Mouse (Mus musculus) CD4-positive, CD25-positive, alpha-beta regulatory T cell, adult 4 months (primary cell): Measurements from ENCODE around the gene Gm37419. TPM values are rescaled to one million over a fixed set of nuclear protein-coding genes. Genes with fewer than 3 reads are reported as not detected.

ENCODE experiments used
- ATAC-seq: one replicate; pipeline ENCODE4 v1.8.0; 2017
- polyA plus RNA-seq, 2 experiments: library from polyadenylated mRNA; unstranded; fragments of 100-300 nt; shearing (Covaris generic); gene quantifications; one replicate each; pipeline ENCODE4 v1.2.1; 2017

The Gm37419 gene
- not detected for polyA plus RNA-seq

DNA sequence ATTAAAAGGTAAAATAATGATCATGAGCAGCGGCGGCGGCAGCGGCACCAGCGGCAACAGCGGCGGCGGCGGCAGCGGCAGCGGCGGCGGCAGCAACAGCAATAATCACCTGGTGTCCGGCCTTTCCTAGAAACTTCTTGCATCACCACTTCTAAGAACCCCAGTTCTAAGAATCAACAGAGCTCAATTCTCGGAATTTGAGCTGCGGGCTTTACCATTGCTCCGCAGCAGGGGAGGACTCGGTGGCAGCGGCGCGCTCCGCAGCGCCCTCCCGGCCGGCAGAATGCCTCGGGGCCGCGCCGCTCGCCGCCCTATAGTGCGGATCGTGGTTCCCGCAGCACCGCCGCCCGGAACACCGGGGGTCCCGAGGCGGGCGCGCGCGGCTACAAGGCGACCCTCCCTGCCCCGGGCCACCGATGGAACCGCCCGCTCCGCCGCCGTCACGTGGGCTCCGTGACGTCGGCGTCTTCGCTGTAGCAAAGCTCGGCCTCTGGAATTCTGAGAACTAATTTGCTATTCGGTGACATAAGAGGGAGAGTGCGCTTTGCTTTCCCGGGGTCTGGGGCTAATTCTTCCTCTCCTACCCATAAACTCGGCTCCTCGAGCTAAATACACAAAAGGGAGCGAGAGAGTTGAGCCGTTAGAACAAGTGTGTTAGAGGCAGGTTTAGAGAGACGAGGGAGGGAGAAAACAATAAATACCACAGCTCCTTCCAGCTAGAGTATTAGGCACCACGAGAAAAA, at the start of gene Gm37419, which contains the start of gene Bcl6:
TSS of gene Gm37419 (plus strand) at position 17 of the 743 bp plus-strand sequence.
TSS of gene Bcl6 (minus strand) at position 387 of the 743 bp plus-strand sequence.
- peak; percentile 55 for ATAC-seq

- no peak for ATAC-seq
Observed at GRCm38 (mm10) chr16:23944801-23945200, 43.5 kb upstream of the Gm37419 start.

DNA sequence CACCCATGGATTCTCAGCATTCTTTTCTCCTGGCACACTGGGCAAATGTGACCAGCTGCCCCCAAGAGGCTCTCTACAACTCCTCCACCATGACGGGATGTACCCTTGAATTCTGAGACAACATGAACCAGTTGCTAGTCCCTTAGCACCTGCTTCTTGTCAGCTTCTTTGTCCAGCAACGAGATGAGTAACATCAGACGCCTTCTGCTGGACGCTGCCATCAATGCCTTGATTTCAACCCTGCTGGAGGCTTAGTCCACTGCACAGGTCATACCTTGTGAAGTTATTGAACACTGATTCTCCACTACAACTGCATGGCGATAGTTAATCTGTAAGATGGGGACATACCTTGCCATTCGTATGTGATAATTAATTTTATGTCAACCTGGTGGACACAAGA, 40.6 kb upstream of the Gm37419 start:
- no peak for ATAC-seq

DNA sequence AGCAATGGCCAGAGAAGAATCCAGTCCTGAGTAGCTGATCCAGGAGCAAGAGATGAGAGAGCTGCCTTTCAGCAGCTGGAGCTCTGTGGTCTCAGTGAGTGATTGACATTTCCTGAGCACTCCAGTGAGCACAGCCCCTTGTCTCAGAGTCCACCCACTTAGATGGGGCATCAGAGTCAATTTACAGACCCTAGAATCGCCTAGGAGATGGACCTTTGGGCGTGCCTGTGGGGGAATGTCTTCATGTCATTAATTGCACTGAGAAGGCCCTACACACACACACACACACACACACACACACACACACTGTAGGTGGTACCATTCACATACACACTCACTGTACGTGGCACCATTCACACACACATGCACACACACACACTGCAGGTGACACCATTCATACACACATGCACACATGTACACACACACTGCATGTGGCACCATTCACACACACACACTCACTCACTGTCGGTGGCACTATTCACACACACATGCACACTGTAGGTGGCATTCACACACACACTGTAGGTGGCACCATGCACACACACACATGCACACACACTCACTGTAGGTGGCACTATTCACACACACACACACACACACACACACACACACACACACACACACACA, 36.1 kb upstream of the Gm37419 start:
- ATAC-seq = no peak

- no peak for ATAC-seq
Observed at GRCm38 (mm10) chr16:23953189-23953958, 34.9 kb upstream of the Gm37419 start.

DNA sequence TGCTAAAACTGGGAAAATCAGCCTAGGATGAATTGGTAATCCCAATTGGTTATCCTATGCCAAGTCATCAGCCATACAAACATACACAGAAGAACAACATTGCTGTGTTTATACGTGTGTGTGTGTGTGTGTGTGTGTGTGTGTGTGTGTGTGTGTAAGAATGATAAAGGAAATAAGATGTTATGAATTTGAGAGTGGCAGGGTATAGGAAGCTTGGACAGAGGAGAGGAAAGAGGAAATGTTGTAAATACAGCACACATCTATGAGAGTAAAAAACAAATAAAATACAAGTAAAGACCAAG, 34.4 kb upstream of the Gm37419 start:
- no peak for ATAC-seq

- ATAC-seq = no peak
Observed at GRCm38 (mm10) chr16:23958938-23959337, 29.3 kb upstream of the Gm37419 start.

DNA sequence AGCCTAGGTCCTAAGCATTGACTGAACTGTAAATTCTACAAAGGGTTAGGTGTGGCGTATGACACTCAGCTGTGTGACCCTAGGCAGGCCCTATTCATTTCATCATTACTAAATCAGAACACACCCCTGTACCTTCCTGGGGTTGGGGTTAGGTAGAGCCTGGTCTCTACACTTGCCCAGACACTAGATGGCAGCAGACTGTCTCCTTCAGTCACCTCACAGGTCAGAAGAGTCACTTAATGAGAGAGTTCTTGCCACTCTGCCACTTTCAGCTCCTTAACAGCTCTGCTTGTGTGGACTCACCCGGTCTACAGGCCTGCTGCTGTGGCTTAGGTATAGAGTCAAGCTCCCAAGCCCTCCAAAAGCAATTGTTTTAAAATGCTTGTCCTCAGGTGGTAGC, 25.9 kb upstream of the Gm37419 start:
- peak; percentile 81 for ATAC-seq

- no peak for ATAC-seq
Observed at GRCm38 (mm10) chr16:23963896-23964668, 24.2 kb upstream of the Gm37419 start.

- no peak for ATAC-seq
Observed at GRCm38 (mm10) chr16:23964706-23965367, 23.4 kb upstream of the Gm37419 start.

DNA sequence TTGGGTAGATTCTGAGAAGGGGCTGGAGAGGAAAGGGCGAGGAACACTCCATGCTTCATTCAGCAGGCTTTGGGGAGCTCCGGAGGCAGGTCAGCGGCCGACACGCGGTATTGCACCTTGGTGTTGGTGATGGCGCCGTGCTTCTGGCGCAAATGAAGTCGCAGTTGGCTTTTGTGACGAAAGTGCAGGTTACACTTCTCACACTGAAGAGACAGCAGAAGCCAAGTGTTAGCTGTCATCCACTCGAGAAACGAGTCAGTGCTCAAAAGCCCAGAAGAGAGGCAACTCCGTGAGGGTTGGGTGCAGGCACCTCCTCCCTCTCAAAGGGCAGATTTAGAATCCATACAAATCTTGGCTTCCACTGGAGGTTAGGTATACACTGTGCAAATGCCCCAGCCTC, 22.2 kb upstream of the Gm37419 start:
- no peak for ATAC-seq

- no peak for ATAC-seq
Observed at GRCm38 (mm10) chr16:23967301-23967700, 21.0 kb upstream of the Gm37419 start.

GRCm38 (mm10) chr16:23968888-23969287, 19.4 kb upstream of the Gm37419 start:
- no peak for ATAC-seq

- ATAC-seq = no peak
Observed at GRCm38 (mm10) chr16:23969919-23970318, 18.4 kb upstream of the Gm37419 start.

DNA sequence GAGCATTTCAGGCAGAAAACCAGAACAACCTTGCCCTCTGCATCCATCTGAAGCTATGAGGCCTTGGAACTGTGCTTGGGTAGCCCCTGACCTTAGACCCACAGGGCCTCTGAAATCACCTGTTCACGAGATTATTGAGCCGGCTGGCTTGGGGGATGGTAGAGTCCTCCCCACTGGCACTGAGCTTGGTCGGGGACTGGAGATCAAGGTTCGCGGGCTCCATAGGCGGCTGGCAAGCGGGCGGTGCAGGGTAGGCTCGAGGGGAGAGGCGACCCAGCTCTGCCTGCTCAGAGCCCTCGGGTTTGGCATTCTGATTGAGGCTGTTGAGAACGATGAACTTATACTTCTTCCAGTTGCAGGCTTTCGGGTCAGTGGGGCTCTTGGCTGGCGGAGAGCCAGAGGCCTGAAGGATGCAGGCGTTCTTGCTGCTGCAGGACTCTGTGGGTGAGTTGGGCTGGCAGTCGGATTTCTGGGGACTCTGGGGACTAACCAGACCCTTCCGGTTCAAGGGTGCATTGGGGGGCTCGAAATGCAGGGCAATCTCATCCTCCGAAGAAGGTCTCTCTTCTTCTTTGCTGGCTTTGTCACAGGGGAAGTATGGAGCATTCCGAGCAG, 16.0 kb upstream of the Gm37419 start:
- ATAC-seq = no peak

- no peak for ATAC-seq
Observed at GRCm38 (mm10) chr16:23972901-23973300, 15.4 kb upstream of the Gm37419 start.

- no peak for ATAC-seq
Observed at GRCm38 (mm10) chr16:23973635-23974367, 14.5 kb upstream of the Gm37419 start.

DNA sequence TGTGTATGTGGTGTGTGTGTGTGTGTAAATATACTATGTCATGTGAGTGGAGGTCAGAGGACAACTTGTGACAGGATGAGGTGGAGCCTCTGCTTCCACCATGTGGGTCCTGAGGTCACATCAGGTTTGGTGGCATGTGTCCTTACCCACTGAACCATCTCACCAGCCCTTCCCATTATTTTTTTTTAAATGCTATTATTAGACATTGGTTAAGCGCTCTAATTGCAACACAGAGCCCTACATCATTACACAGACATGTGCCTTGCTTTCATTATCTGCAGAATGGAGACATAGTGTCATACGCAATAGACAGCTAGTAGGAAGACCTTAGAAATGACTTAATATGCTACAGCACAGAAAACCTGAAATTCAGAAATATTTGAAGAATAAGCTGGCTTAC, 12.1 kb upstream of the Gm37419 start:
- no peak for ATAC-seq

- no peak for ATAC-seq
Observed at GRCm38 (mm10) chr16:23977732-23978131, 10.6 kb upstream of the Gm37419 start.

- no peak for ATAC-seq
Observed at GRCm38 (mm10) chr16:23978495-23978894, 9.8 kb upstream of the Gm37419 start.

DNA sequence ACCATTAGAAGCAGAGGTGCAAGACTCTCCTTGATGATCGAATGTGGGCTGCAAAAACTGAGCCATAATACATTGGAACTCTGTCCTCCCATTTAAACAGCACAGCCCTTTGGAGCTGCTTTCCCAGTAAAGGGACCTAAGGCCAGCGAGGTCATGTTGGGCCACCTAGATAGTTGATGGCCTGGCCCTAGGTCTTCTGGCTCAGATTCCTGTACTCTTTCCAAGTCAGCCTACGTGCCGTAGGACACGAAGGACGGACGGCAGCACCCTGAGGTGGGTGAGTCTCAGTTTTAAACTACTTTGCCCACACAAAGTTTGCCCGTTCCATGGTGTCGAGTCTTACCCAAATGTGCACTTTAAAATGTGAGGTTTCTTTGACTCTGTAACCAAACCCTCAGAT, 8.8 kb upstream of the Gm37419 start:
- ATAC-seq = no peak
